Mouse (Mus musculus): Measurements from ENCODE around the gene Ptchd1.

The Ptchd1 gene

GRCm38 (mm10) chrX:155623701-155624281 lies at the start of gene Ptchd1:
Gene Ptchd1, minus strand, starts transcription at chrX:155623814.
- no peak for DNase-seq (ENCODE audit: low read depth, low spot score)

- no peak for DNase-seq (ENCODE audit: low read depth, low spot score)
These were observed 34.4 kb upstream of the Ptchd1 start for GRCm38 (mm10) chrX:155657971-155658370.

- no peak for DNase-seq (ENCODE audit: low read depth, low spot score)
These were observed 22.4 kb upstream of the Ptchd1 start for GRCm38 (mm10) chrX:155645975-155646374.

- DNase-seq (ENCODE audit: low read depth, low spot score): no peak
These were observed 20.4 kb upstream of the Ptchd1 start for GRCm38 (mm10) chrX:155643975-155644374.

- DNase-seq (ENCODE audit: low read depth, low spot score): no peak
These were observed 2.1 kb upstream of the Ptchd1 start for GRCm38 (mm10) chrX:155625671-155626196.

- no peak for DNase-seq (ENCODE audit: low read depth, low spot score)
These were observed 1.3 kb upstream of the Ptchd1 start for GRCm38 (mm10) chrX:155624895-155625294.

- DNase-seq (ENCODE audit: low read depth, low spot score): no peak
These were observed 777 bp upstream of the Ptchd1 start, which contains the start of gene Gm15155 for GRCm38 (mm10) chrX:155624341-155624841. Gene Gm15155, plus strand, starts transcription at chrX:155624741.

GRCm38 (mm10) chrX:155622961-155623599 lies 534 bp downstream of the Ptchd1 start:
- no peak for DNase-seq (ENCODE audit: low read depth, low spot score)

GRCm38 (mm10) chrX:155622527-155622926 lies 1.1 kb downstream of the Ptchd1 start:
- DNase-seq (ENCODE audit: low read depth, low spot score): no peak

GRCm38 (mm10) chrX:155601196-155601595 lies 22.4 kb downstream of the Ptchd1 start:
- DNase-seq (ENCODE audit: low read depth, low spot score): no peak

- no peak for DNase-seq (ENCODE audit: low read depth, low spot score)
These were observed 27.2 kb downstream of the Ptchd1 start for GRCm38 (mm10) chrX:155596390-155596789.

- DNase-seq (ENCODE audit: low read depth, low spot score): no peak
These were observed 28.9 kb downstream of the Ptchd1 start for GRCm38 (mm10) chrX:155594685-155595084.

GRCm38 (mm10) chrX:155592467-155592866 lies 31.1 kb downstream of the Ptchd1 start:
- DNase-seq (ENCODE audit: low read depth, low spot score): no peak

- no peak for DNase-seq (ENCODE audit: low read depth, low spot score)
These were observed 32.1 kb downstream of the Ptchd1 start for GRCm38 (mm10) chrX:155591490-155591889.

GRCm38 (mm10) chrX:155584586-155584985 lies 39.0 kb downstream of the Ptchd1 start:
- DNase-seq (ENCODE audit: low read depth, low spot score): no peak

GRCm38 (mm10) chrX:155579791-155580190 lies 43.8 kb downstream of the Ptchd1 start:
- DNase-seq (ENCODE audit: low read depth, low spot score): no peak

GRCm38 (mm10) chrX:155572396-155572795 lies 51.2 kb downstream of the Ptchd1 start:
- no peak for DNase-seq (ENCODE audit: low read depth, low spot score)

- DNase-seq (ENCODE audit: low read depth, low spot score): no peak
These were observed 79.8 kb downstream of the Ptchd1 start for GRCm38 (mm10) chrX:155543780-155544179.

Measured in WW6 (cell line).